Mouse (Mus musculus): Measurements from ENCODE around the gene Slc2a10. TPM values are rescaled to one million over a fixed set of nuclear protein-coding genes. Genes with fewer than 3 reads are reported as not detected.
A peak's percentile ranks its signal among the peaks of the same experiment; 100 is the strongest.
"Not testable (repeated sequence)": the region's sequence is repeated elsewhere in the genome, so short reads cannot be mapped to it uniquely, and the experiment has no call there.

The Slc2a10 gene
- polyA plus RNA-seq, 1 experiment from 2014 or later, result 6.9 TPM

DNA sequence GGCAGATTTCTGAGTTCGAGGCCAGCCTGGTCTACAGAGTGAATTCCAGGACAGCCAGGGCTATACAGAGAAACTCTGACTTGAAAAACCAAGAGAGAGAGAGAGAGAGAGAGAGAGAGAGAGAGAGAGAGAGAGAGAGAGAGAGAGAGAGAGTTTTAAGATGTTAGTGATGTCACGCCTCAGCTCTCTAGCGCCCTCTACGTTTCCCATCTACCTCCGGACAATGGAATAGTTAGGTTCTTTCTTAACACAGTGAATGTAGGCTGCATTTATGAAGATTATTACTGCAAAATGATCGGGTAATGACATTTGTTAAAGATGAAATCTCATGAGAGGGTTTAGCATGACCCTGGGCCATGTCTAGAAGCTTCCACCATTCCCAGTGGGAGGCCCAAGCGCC is 46.8 kb downstream of the Slc2a10 start:
- not testable (repeated sequence) for H3K4me3 ChIP-seq (ENCODE audit: low read depth, low read length); DNase-seq (ENCODE audit: low spot score); H3K36me3 ChIP-seq (ENCODE audit: insufficient read depth, low read length); H3K27me3 ChIP-seq (replicated peaks; ENCODE audit: insufficient read depth, low read length); H3K4me1 ChIP-seq (ENCODE audit: insufficient read depth, low read depth, low read length); H3K9me3 ChIP-seq (ENCODE audit: low read length); H3K27ac ChIP-seq (ENCODE audit: low read length); H3K9ac ChIP-seq (replicated peaks; ENCODE audit: low read depth); ATAC-seq; H3K4me2 ChIP-seq (replicated peaks; ENCODE audit: low read depth, low read length)
- TF ChIP-seq CTCF (IDR thresholded peaks at IDR 0.05), result peak; percentile 47
- WGBS, result 72% methylated on average over 7 of the region's 7 CpGs

DNA sequence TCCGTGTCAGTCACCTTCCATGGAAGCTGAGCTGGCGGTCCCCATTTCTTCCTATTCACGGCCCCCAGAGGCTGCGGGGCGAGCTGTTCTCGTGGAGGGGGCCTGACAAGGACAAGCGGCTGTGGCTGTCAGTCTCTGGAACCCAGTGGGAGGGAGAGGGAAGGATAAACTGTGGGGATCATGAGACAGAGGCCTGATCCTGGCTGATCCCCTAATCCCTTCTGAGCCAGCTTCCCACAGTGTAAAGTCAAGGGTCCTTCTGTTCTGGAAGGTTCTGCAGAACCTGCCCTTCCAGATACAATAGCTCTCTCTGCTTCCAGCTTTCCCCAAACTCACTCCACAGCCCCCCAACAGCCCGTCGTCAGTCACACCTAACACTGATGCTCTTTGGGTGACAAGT is 50.5 kb downstream of the Slc2a10 start:
- no peak for DNase-seq (ENCODE audit: low spot score)
- Histone ChIP-seq H3K4me3 (ENCODE audit: low read depth, low read length) (no peak overlapping the region), H3K9ac (replicated peaks; ENCODE audit: low read depth) (no peak overlapping the region), H3K27ac (ENCODE audit: low read length) (no peak overlapping the region), H3K36me3 (ENCODE audit: insufficient read depth, low read length) (no peaks in the 10 kb centered on the region), H3K9me3 (ENCODE audit: low read length) (no peaks in the 10 kb centered on the region), H3K4me2 (replicated peaks; ENCODE audit: low read depth, low read length) (no peak overlapping the region), H3K4me1 (ENCODE audit: insufficient read depth, low read depth, low read length) (no peaks in the 10 kb centered on the region), H3K27me3 (replicated peaks; ENCODE audit: insufficient read depth, low read length) (no peaks in the 10 kb centered on the region)
- WGBS, result 57% methylated on average over 9 of the region's 9 CpGs
- no peak for ATAC-seq
- TF ChIP-seq CTCF (IDR thresholded peaks at IDR 0.05) (no peak), EP300 (IDR thresholded peaks at IDR 0.05) (no peak)

DNA sequence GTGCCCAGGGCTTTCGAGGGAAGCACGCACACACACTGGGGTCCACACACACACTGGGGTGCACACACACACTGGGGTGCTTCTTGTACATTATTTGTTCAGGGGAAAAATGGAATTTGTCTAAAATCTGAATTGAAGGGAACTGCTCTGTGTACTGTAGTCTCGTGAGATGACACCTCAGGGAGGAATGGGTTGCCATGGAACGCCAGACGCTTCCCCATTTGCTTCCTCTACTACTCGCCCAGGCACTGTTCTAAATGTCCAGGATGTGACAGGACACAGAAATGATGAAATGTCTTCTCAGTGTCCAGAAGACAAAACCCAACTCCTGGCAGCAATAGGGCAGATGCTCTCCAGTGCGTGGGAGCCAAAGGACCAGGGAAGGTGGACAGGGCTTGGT is 53.7 kb downstream of the Slc2a10 start:
- Histone ChIP-seq H3K27me3 (replicated peaks; ENCODE audit: insufficient read depth, low read length) (no peaks in the 10 kb centered on the region), H3K4me3 (ENCODE audit: low read depth, low read length) (no peak overlapping the region), H3K4me2 (replicated peaks; ENCODE audit: low read depth, low read length) (no peak overlapping the region), H3K4me1 (ENCODE audit: insufficient read depth, low read depth, low read length) (no peaks in the 10 kb centered on the region), H3K27ac (ENCODE audit: low read length) (no peak overlapping the region), H3K9me3 (ENCODE audit: low read length) (no peaks in the 10 kb centered on the region), H3K9ac (replicated peaks; ENCODE audit: low read depth) (no peak overlapping the region), H3K36me3 (ENCODE audit: insufficient read depth, low read length) (no peaks in the 10 kb centered on the region)
- WGBS, result 77% methylated on average over 7 of the region's 7 CpGs
- DNase-seq (ENCODE audit: low spot score), result no peak
- TF ChIP-seq EP300 (IDR thresholded peaks at IDR 0.05), result no peak
- TF ChIP-seq CTCF (IDR thresholded peaks at IDR 0.05), result no peak
- no peak for ATAC-seq

DNA sequence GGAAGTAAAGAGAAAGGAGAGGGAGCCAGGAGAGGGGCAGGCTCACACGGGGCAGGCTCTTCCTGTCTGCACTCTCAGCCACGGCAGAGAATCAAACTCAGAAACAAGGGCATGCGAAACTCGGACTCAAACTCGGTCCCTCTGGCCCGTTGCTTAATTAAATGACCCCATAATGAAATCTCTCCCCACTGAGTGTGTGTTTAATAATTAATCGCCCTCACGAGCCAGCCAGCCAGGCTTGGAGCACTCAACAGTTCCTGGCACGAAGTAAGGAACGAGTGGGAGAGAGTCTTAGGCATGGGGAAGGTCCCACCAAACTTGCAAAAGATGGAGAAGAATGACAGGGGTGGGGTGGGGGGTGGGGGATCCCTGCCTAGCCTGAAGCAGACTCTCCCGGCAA is 55.3 kb downstream of the Slc2a10 start:
- Histone ChIP-seq H3K27ac (ENCODE audit: low read length) (no peak overlapping the region), H3K4me1 (ENCODE audit: insufficient read depth, low read depth, low read length) (no peaks in the 10 kb centered on the region), H3K27me3 (replicated peaks; ENCODE audit: insufficient read depth, low read length) (peaks cover 7% of the 10 kb centered on the region; the same call in 1 of the 2 replicates), H3K9me3 (ENCODE audit: low read length) (no peaks in the 10 kb centered on the region), H3K4me3 (ENCODE audit: low read depth, low read length) (no peak overlapping the region), H3K9ac (replicated peaks; ENCODE audit: low read depth) (no peak overlapping the region), H3K4me2 (replicated peaks; ENCODE audit: low read depth, low read length) (no peak overlapping the region), H3K36me3 (ENCODE audit: insufficient read depth, low read length) (no peaks in the 10 kb centered on the region)
- DNase-seq (ENCODE audit: low spot score), result peak; percentile 34
- WGBS, result 29% methylated on average over 11 of the region's 11 CpGs
- TF ChIP-seq EP300 (IDR thresholded peaks at IDR 0.05), result no peak
- no peak for TF ChIP-seq CTCF (IDR thresholded peaks at IDR 0.05)
- ATAC-seq, result no peak

DNA sequence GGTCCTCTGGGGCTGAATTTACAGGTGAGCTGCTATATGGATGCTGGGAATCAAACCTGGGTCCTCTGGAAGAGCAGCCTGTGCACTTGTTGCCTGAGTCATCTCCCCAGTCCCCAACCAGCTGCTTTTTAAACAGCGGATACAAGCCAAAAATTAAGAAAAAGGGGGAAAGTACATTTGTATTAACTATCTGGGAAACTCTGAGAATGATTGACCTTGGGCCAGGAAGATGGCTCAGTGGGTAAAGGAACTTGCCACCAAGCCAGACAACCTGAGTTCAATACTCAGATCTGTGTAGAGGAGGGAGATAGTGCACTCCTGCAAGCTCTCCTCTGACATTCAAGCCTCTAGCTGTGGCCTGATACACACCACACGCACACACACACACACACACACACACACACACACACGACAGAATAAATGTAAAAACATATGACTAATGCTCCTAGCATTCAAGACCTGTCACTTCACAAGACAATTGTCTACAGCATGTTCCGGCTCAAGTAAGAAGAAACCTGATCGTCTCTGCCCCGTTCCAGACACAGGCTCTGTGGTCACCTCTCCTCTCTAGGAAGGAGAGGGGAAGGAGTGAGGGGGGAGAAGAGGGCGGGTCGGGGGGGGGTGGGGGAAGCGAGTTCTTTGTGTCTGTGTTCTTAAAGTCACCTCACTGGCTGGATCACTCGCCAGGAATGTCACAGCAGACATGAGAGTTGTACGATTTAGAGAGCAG is 56.1 kb downstream of the Slc2a10 start:
- Histone ChIP-seq H3K36me3 (ENCODE audit: insufficient read depth, low read length) (no peaks in the 10 kb centered on the region), H3K4me2 (replicated peaks; ENCODE audit: low read depth, low read length) (no peak overlapping the region), H3K27ac (ENCODE audit: low read length) (no peak overlapping the region), H3K9me3 (ENCODE audit: low read length) (no peaks in the 10 kb centered on the region), H3K4me3 (ENCODE audit: low read depth, low read length) (no peak overlapping the region), H3K9ac (replicated peaks; ENCODE audit: low read depth) (no peak overlapping the region), H3K27me3 (replicated peaks; ENCODE audit: insufficient read depth, low read length) (peaks cover 11% of the 10 kb centered on the region; the same call in 1 of the 2 replicates), H3K4me1 (ENCODE audit: insufficient read depth, low read depth, low read length) (no peaks in the 10 kb centered on the region)
- WGBS, result 17% methylated on average over 10 of the region's 11 CpGs
- ATAC-seq (peak; percentile 62), DNase-seq (ENCODE audit: low spot score) (peak; percentile 25)
- TF ChIP-seq CTCF (IDR thresholded peaks at IDR 0.05) (no peak), EP300 (IDR thresholded peaks at IDR 0.05) (no peak)

DNA sequence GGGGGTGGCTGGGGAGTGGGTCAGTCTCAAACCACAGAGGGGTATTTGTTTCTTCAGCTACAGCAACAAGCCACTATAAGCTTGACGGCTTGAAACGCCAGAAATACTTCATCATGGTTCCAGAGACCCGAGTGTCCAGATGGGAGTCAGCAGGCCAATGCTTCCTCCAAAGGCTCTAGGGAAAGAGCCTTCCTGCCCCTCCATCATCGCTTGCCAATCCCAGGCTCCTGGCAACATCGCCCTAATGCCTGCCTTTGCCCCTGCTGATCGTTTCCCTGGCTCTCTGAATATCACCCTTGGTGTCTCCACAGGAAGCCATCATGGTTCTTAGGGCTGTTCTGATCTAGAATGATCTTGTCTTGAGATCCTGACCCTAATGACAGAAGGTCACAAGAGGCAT is 58.3 kb downstream of the Slc2a10 start:
- no peak for TF ChIP-seq EP300 (IDR thresholded peaks at IDR 0.05)
- TF ChIP-seq CTCF (IDR thresholded peaks at IDR 0.05), result no peak
- Histone ChIP-seq H3K27ac (ENCODE audit: low read length) (no peak overlapping the region), H3K36me3 (ENCODE audit: insufficient read depth, low read length) (no peaks in the 10 kb centered on the region), H3K4me2 (replicated peaks; ENCODE audit: low read depth, low read length) (no peak overlapping the region), H3K9me3 (ENCODE audit: low read length) (no peaks in the 10 kb centered on the region), H3K4me1 (ENCODE audit: insufficient read depth, low read depth, low read length) (no peaks in the 10 kb centered on the region), H3K27me3 (replicated peaks; ENCODE audit: insufficient read depth, low read length) (peaks cover 11% of the 10 kb centered on the region; the same call in 1 of the 2 replicates), H3K4me3 (ENCODE audit: low read depth, low read length) (no peak overlapping the region), H3K9ac (replicated peaks; ENCODE audit: low read depth) (no peak overlapping the region)
- 82% methylated on average over 6 of the region's 6 CpGs for WGBS
- no peak for DNase-seq (ENCODE audit: low spot score)
- no peak for ATAC-seq

All from lung, postnatal 0 days (tissue).